Comparison of ENCODE assay signal across 9 mouse cellular contexts in genomic region chr19:44757231-44757871, GRCm38 (mm10). TPM values are rescaled to one million over a fixed set of nuclear protein-coding genes. Genes with fewer than 3 reads are reported as not detected.
DNase-seq lines count a peak whose midpoint lies in the region; ATAC-seq and TF ChIP-seq lines count a peak whose summit lies in the region.
"Had no signal": no experiment of that assay in that cellular context is flagged by ENCODE, and none has a peak within 500 bp of the region (broad histone marks: within the 10 kb centered on the region; RNA-seq: fewer than 3 reads in every experiment).

No protein-coding gene starts in this region.

- DNase-seq in lung, postnatal 25 days (ENCODE audit: low spot score): no peak
- DNase-seq in hindbrain, embryonic 10.5 days (ENCODE audit: low spot score): peak; percentile 63
- DNase-seq in limb, embryonic 14.5 days (ENCODE audit: low spot score): no peak
- no peak for DNase-seq in gastrocnemius, postnatal 4 days (ENCODE audit: low spot score in 2 of 2)
- no peak for DNase-seq in left cerebral cortex, postnatal 25 days (ENCODE audit: low spot score in 2 of 2)
- DNase-seq in Muller cell, postnatal 12 days (ENCODE audit: inconsistent ontology term): no peak

- H3K36me3 ChIP-seq in lung, embryonic 15.5 days: no peaks in the 10 kb centered on the region
- H3K36me3 ChIP-seq in hindbrain, embryonic 10.5 days: no peaks in the 10 kb centered on the region
- H3K36me3 ChIP-seq in limb, embryonic 14.5 days (ENCODE audit: control insufficient read depth, insufficient read depth, low read length): no peaks in the 10 kb centered on the region
- no peaks in the 10 kb centered on the region for H3K36me3 ChIP-seq in stomach, embryonic 15.5 days

- under 1% methylated on average over 38 of the region's 38 CpGs for WGBS in lung, embryonic 15.5 days
- under 1% methylated on average over 38 of the region's 38 CpGs for WGBS in hindbrain, embryonic 10.5 days
- under 1% methylated on average over 32 of the region's 38 CpGs for WGBS in limb, embryonic 14.5 days
- under 1% methylated on average over 37 of the region's 38 CpGs for WGBS in stomach, embryonic 15.5 days

- H3K27me3 ChIP-seq in lung, embryonic 15.5 days: peaks cover 98% of the 10 kb centered on the region
- peaks cover 100% of the 10 kb centered on the region for H3K27me3 ChIP-seq in hindbrain, embryonic 10.5 days (ENCODE audit: insufficient read depth, poor library complexity, severe bottlenecking)
- peaks cover 98% of the 10 kb centered on the region for H3K27me3 ChIP-seq in limb, embryonic 14.5 days (ENCODE audit: control insufficient read depth, insufficient read depth, low read length)
- peaks cover 95% of the 10 kb centered on the region for H3K27me3 ChIP-seq in stomach, embryonic 15.5 days (replicated peaks)

- no peaks in the 10 kb centered on the region for H3K9me3 ChIP-seq in lung, embryonic 15.5 days
- no peaks in the 10 kb centered on the region for H3K9me3 ChIP-seq in hindbrain, embryonic 10.5 days
- H3K9me3 ChIP-seq in limb, embryonic 14.5 days (ENCODE audit: control insufficient read depth, low read length): no peaks in the 10 kb centered on the region
- H3K9me3 ChIP-seq in stomach, embryonic 15.5 days: no peaks in the 10 kb centered on the region

- peak overlapping the region; percentile 30 for H3K4me3 ChIP-seq in lung, embryonic 15.5 days
- H3K4me3 ChIP-seq in hindbrain, embryonic 10.5 days: peak overlapping the region; percentile 51
- peak overlapping the region; percentile 35 for H3K4me3 ChIP-seq in limb, embryonic 14.5 days (replicated peaks; ENCODE audit: low read length)
- H3K4me3 ChIP-seq in stomach, embryonic 15.5 days (replicated peaks): peak overlapping the region; percentile 31

- no peak for TF ChIP-seq POLR2A in limb, embryonic 14.5 days (IDR thresholded peaks at IDR 0.05; ENCODE audit: borderline replicate concordance, extremely low read depth, insufficient read depth, insufficient read length)

- H3K4me1 ChIP-seq in lung, embryonic 15.5 days: peaks cover 31% of the 10 kb centered on the region
- peaks cover 72% of the 10 kb centered on the region for H3K4me1 ChIP-seq in hindbrain, embryonic 10.5 days (replicated peaks)
- H3K4me1 ChIP-seq in limb, embryonic 14.5 days (ENCODE audit: control insufficient read depth, insufficient read depth, low read length): 0 out of 2 replicates have a peak, but pooled peaks cover 10% of the 10 kb centered on the region
- peaks cover 20% of the 10 kb centered on the region for H3K4me1 ChIP-seq in stomach, embryonic 15.5 days

- H3K9ac ChIP-seq in lung, embryonic 15.5 days: no peak overlapping the region
- 0 out of 2 replicates have a peak overlapping the region, but pooled peaks have one; percentile 12 for H3K9ac ChIP-seq in limb, embryonic 14.5 days (ENCODE audit: low read depth, low read length, severe bottlenecking)
- H3K9ac ChIP-seq in stomach, embryonic 15.5 days: no peak overlapping the region

- intact Hi-C loops in left cerebral cortex, postnatal 25 days (cut with DNase I): loop anchor here (2.0 to 10.0 kb wide), 4 partner anchors 80 to 485 kb away; partner anchors contain the start of gene Kazald1

- ATAC-seq in lung, embryonic 15.5 days (ENCODE audit: borderline replicate concordance, extremely low read depth, low FRiP score, low TSS enrichment): no peak
- no peak for ATAC-seq in limb, embryonic 14.5 days (ENCODE audit: low FRiP score, low read depth)
- ATAC-seq in stomach, embryonic 15.5 days (ENCODE audit: insufficient read depth, low FRiP score, low read depth): no peak

- H3K27ac ChIP-seq in lung, embryonic 15.5 days: no peak overlapping the region
- peak overlapping the region; percentile 86 for H3K27ac ChIP-seq in hindbrain, embryonic 10.5 days
- no peak overlapping the region for H3K27ac ChIP-seq in limb, embryonic 14.5 days (replicated peaks; ENCODE audit: low read depth, low read length)
- no peak overlapping the region for H3K27ac ChIP-seq in stomach, embryonic 15.5 days

- peak overlapping the region; percentile 55 for H3K4me2 ChIP-seq in lung, embryonic 15.5 days
- H3K4me2 ChIP-seq in limb, embryonic 14.5 days (replicated peaks; ENCODE audit: low read depth, low read length, severe bottlenecking): peak overlapping the region; percentile 47
- peak overlapping the region; percentile 59 for H3K4me2 ChIP-seq in stomach, embryonic 15.5 days

RNA-seq across cellular contexts. Expression of gene Pax2, which starts 1.5 kb away (rescaled TPM):
- polyA plus RNA-seq in lung, embryonic 15.5 days (2015; fragmentation: Nextera tagmentation; extraction: Ambion mirVana): 0.10 TPM in 1 of 2 replicates, not detected in the other
- polyA plus RNA-seq in hindbrain, embryonic 10.5 days (2016; fragmentation: Nextera tagmentation; extraction: Ambion mirVana): 3.2 and 8.2 TPM in 2 replicates
- 0.05 and 0.10 TPM in 2 replicates for polyA plus RNA-seq in limb, embryonic 14.5 days (2012; rRNA removed)
- not detected in 2 replicates for polyA plus RNA-seq in limb, embryonic 14.5 days (2014; fragmentation: Nextera tagmentation; extraction: Ambion mirVana)
- polyA plus RNA-seq in stomach, embryonic 15.5 days (2015; fragmentation: Nextera tagmentation; extraction: Ambion mirVana): 0.08 TPM in 1 of 2 replicates, not detected in the other
- not detected for total RNA-seq in gastrocnemius, postnatal 4 days (2021)
- total RNA-seq in left cerebral cortex, postnatal 25 days (2021): under 1 TPM; 0.11 to 0.16 TPM
- total RNA-seq: left cerebral cortex, postnatal 10 days had no signal
